Mouse (Mus musculus) midbrain, embryonic 16.5 days (tissue): ENCODE measurements around the gene Trappc11. TPM values are rescaled to one million over a fixed set of nuclear protein-coding genes. Genes with fewer than 3 reads are reported as not detected.
"Not testable (repeated sequence)": the region's sequence is repeated elsewhere in the genome, so short reads cannot be mapped to it uniquely, and the experiment has no call there.

Experiments
- ATAC-seq: fragments of 200-750 bp; cut with Nextera tagmentation; 2 replicates; pipeline ENCODE4 v1.8.0; 2017; ENCODE audit warnings: moderate TSS enrichment
- H3K27ac ChIP-seq: fragments of 300-500 bp; sonication (generic); 2 replicates; pipeline ENCODE4 v1.5.1; 2014; ENCODE audit warnings: mild to moderate bottlenecking, low read length, mixed read lengths
- H3K27me3 ChIP-seq: fragments of 300-500 bp; sonication (generic); 2 replicates; pipeline ENCODE4 v1.6.1; 2014; ENCODE audit warnings: low read depth, low read length, mixed read lengths; ENCODE audit not compliant: control insufficient read depth, insufficient read depth
- H3K36me3 ChIP-seq: fragments of 300-500 bp; sonication (generic); 2 replicates; pipeline ENCODE4 v1.6.1; 2014; ENCODE audit warnings: mild to moderate bottlenecking, low read length, moderate library complexity, mixed read lengths; ENCODE audit not compliant: control insufficient read depth, insufficient read depth
- H3K4me1 ChIP-seq: fragments of 300-500 bp; sonication (generic); 2 replicates; pipeline ENCODE4 v1.6.1; 2014; ENCODE audit warnings: mild to moderate bottlenecking, low read length, mixed read lengths; ENCODE audit not compliant: control insufficient read depth, insufficient read depth
- H3K4me2 ChIP-seq: fragments of 300-500 bp; sonication (generic); 2 replicates; pipeline ENCODE4 v1.6.1; 2014; ENCODE audit warnings: mild to moderate bottlenecking, low read length, mixed read lengths
- H3K4me3 ChIP-seq: fragments of 300-500 bp; sonication (generic); 2 replicates; pipeline ENCODE4 v1.5.1; 2014; ENCODE audit warnings: low read depth, mild to moderate bottlenecking, low read length, moderate library complexity, mixed read lengths
- H3K9ac ChIP-seq: fragments of 300-500 bp; sonication (generic); 2 replicates; pipeline ENCODE4 v1.6.1; 2014; ENCODE audit warnings: low read depth, low read length, mixed read lengths
- H3K9me3 ChIP-seq: fragments of 300-500 bp; sonication (generic); replicated peaks from 2 replicates; pipeline ENCODE4 v1.6.1; 2014; ENCODE audit warnings: mild to moderate bottlenecking, low read length, mixed read lengths; ENCODE audit not compliant: control insufficient read depth, poor library complexity, severe bottlenecking
- WGBS: fragments of 180-500 bp; shearing (Covaris S2); extraction: QIAGEN DNeasy Blood & Tissue Kit; methylation state at CpG from one replicate; pipeline ENCODE4 v1.1.7; 2014; 5-methylcytosine and 5-hydroxymethylcytosine counted together
- polyA plus RNA-seq: library from polyadenylated mRNA; unstranded; fragments of >200 nt; fragmentation: Nextera tagmentation; extraction: Ambion mirVana; gene quantifications from 2 replicates; pipeline ENCODE4 v1.2.1, GENCODE M21; 2015

Gene Trappc11
- polyA plus RNA-seq, 1 experiment from 2014 or later, result 41.4 TPM

GRCm38 (mm10) chr8:47459216-47459749 is 74.0 kb downstream of the Trappc11 start:
- ATAC-seq, result no peak
- H3K9me3 ChIP-seq, result peaks cover 7% of the 10 kb centered on the region; the same call in 1 of the 2 replicates
- no peaks in the 10 kb centered on the region for H3K4me1 ChIP-seq
- no peak overlapping the region for H3K9ac ChIP-seq
- H3K27ac ChIP-seq, result no peak overlapping the region
- H3K36me3 ChIP-seq, result no peaks in the 10 kb centered on the region
- H3K4me2 ChIP-seq, result no peak overlapping the region
- WGBS, result 87% methylated on average over 6 of the region's 6 CpGs
- no peak overlapping the region for H3K4me3 ChIP-seq
- no peaks in the 10 kb centered on the region for H3K27me3 ChIP-seq

GRCm38 (mm10) chr8:47458591-47458990 is 74.7 kb downstream of the Trappc11 start:
- ATAC-seq, result no peak
- no peaks in the 10 kb centered on the region for H3K36me3 ChIP-seq

GRCm38 (mm10) chr8:47449211-47449610 is 84.1 kb downstream of the Trappc11 start:
- not testable (repeated sequence) for H3K9me3 ChIP-seq, H3K9ac ChIP-seq, H3K27ac ChIP-seq, H3K27me3 ChIP-seq, H3K4me2 ChIP-seq, ATAC-seq, H3K4me1 ChIP-seq, H3K36me3 ChIP-seq, H3K4me3 ChIP-seq
- WGBS, result 98% methylated on average over 2 of the region's 2 CpGs

More at GRCm38 (mm10) chr8:47458591-47458990, 74.7 kb downstream of the Trappc11 start:
- 94% methylated on average over 10 of the region's 10 CpGs for WGBS
- H3K9me3 ChIP-seq, result peaks cover 7% of the 10 kb centered on the region; the same call in 1 of the 2 replicates
- H3K4me3 ChIP-seq, result no peak overlapping the region
- H3K27ac ChIP-seq, result no peak overlapping the region
- H3K4me2 ChIP-seq, result no peak overlapping the region
- H3K27me3 ChIP-seq, result no peaks in the 10 kb centered on the region
- no peak overlapping the region for H3K9ac ChIP-seq
- H3K4me1 ChIP-seq, result no peaks in the 10 kb centered on the region

- no peak within 1 kb of the TSS for H3K4me2 ChIP-seq
- no peak within 1 kb of the TSS for H3K4me3 ChIP-seq
- no peaks in the 10 kb centered on the region for H3K9me3 ChIP-seq
- no peaks in the 10 kb centered on the region for H3K27me3 ChIP-seq
- WGBS, result 82% methylated on average over 19 of the region's 19 CpGs
- no peaks in the 10 kb centered on the region for H3K36me3 ChIP-seq
- H3K27ac ChIP-seq, result no peak within 1 kb of the TSS
- no peaks in the 10 kb centered on the region for H3K4me1 ChIP-seq
- no peak for ATAC-seq
- H3K9ac ChIP-seq, result no peak within 1 kb of the TSS
These were observed 86.8 kb downstream of the Trappc11 start, which contains the start of gene Stox2 for GRCm38 (mm10) chr8:47446312-47447046. Gene Stox2, minus strand, starts transcription at chr8:47446362.

Other genes starting within 250 kb of the Trappc11 start
- 37.8 and 38.0 TPM in 2 replicates for gene Stox2, start 87.1 kb downstream of the Trappc11 start, polyA plus RNA-seq
- gene Rwdd4a, start 194 bp upstream of the Trappc11 start, polyA plus RNA-seq, result 29.4 and 36.0 TPM in 2 replicates
- 5.2 and 5.3 TPM in 2 replicates for gene Ing2, start 142.1 kb upstream of the Trappc11 start, polyA plus RNA-seq
- gene Cdkn2aip, start 180.5 kb upstream of the Trappc11 start, polyA plus RNA-seq, result 32.7 and 39.0 TPM in 2 replicates